Mouse (Mus musculus) neutrophil, adult 5-6 weeks (primary cell): ENCODE data around the gene Bfsp2. TPM values are rescaled to one million over a fixed set of nuclear protein-coding genes. Genes with fewer than 3 reads are reported as not detected.

Source experiments
- ATAC-seq: fragments of 151-379, 151-347 bp; 2 replicates; pipeline ENCODE4 v1.8.0; 2017; ENCODE audit warnings: mild to moderate bottlenecking, moderate TSS enrichment; ENCODE audit not compliant: insufficient number of reproducible peaks, poor library complexity, low FRiP score, severe bottlenecking; ENCODE audit errors: extremely low read depth
- total RNA-seq: library from RNA; stranded (forward); fragments of 200-1000 nt; gene quantifications from 2 replicates; pipeline ENCODE4 v1.2.3, GENCODE M21; 2017

The Bfsp2 gene
- total RNA-seq, 1 experiment from 2014 or later = 24.9 TPM

DNA sequence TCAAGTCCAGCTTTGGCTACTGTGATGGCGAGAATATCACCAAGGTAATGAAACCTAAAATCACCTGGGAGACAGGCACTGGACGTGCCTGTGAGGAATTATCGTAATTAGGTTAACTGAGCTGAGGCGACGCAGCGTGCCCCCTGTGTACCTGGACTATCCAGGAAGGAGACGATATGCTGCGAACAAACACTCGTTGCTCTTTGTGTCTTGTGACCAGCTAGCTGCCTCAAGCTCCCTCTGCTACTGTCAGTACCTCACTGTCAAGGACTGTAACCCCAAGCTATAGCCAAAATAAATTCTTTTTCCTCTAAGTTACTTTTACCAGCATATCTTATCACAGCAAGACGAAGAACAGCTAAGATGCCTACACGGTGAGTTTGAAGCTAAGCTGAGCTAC, 87.0 kb downstream of the Bfsp2 start:
- no peak for ATAC-seq

DNA sequence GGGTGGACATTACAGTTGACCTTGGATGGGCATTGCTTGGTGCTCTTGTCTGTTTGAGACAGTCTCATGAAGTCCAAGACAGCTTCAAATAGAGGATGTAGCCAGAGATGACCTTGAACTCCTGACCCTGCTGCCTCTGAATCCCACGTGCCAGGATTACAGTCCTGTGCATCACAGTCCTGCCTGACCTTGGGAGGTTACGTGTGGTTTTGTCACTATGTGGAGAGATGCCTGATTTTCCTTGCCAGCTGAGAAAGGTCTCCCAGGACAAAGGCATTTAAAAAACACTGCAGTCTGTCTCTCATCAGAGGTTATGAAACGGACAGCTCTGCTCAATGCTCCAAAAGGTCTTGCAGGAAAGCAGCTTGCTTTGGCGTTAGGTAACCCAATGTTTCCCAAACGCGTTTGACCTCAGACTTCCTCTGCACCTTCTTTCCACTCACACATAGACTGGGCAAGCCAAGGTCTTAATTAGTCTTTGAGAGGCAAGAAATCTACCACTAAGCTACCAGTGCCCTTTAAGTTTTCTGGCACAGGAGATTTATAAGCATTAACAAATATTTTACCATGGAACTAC, 88.3 kb downstream of the Bfsp2 start:
- ATAC-seq = no peak

DNA sequence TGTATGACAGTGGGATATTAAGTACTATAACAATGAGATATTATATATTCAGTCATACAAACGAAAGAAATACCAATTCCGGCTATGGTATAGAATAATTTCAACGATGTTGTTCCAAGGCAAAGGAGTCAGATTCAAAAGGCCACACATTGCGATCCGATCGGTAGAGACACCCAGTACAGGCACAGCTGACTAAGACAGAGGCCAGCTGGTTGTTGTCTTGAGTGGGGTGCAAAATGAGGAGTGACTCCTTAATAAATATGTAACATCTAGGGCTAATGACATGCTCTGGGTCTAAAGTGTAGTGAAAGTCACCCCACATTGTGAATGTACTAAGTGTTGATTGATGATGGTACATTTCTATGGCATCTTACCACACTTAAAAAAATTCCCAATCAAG, 91.0 kb downstream of the Bfsp2 start:
- no peak for ATAC-seq

DNA sequence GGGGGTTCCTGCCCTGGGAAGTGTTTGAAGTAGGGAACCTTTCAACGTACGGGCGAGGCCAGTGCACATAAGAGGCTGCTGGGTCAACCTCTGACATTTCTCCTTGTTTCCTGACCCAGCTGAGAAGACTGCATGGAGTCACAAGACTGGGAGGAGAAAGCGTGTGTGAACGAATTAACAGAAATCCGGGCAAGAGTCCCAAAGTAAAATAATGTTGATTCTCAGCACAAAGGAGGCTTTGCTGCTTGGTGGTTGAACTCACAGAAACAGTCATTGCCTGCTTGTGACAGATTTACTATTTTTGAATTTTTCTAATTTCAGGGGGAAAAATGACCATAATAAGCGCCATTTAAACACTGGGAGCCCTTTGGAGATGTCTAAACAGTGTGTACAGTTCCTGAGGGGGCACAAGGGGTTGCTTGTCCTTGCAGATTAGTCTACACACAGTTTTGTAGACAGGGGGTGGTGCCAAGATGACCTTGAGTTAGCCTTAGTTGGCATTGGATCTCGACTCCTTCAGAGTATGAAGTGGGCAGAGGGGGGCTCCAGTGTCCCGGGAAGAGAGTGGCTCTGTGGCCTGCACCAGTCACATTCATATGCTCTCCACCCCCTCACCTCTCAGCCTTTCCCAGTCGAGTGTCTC, 93.1 kb downstream of the Bfsp2 start:
- no peak for ATAC-seq

DNA sequence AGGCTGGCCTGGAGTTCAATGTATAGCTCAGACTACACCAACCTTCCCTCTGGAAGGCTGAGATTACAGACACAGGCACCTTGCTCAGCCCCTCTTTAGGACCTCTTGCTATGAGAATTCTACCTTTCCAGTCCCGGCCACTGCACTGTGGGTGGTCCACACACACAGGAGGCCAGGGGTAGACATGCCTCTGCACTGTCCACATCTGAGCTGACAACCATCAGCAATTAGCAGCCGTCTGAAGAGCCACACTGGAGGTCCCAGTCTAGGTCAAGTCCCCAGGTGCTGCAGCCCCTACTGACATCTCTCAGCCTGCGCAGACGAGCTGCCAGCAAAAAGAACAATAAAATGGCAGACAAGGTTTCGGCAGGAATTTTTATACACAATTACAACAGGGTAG, 93.6 kb downstream of the Bfsp2 start:
- no peak for ATAC-seq

DNA sequence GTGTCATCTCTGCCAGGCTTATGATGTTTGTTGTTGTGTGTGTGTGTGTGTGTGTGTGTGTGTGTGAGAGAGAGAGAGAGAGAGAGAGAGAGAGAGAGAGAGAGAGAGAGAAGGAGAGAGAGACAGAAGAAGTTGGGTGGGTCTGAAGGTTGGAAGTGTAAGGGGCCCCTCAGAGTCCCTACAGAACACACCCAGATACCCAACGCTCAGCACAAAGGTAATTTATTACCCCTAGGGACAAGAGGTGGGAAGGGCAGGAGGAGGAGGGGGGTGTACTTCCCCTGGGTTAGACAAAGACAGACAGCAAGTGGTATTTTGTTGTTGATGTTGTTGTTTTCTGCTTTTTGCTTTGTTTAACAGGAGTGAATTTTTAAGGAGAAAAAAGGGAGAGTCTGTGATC, 94.6 kb downstream of the Bfsp2 start:
- ATAC-seq = no peak

DNA sequence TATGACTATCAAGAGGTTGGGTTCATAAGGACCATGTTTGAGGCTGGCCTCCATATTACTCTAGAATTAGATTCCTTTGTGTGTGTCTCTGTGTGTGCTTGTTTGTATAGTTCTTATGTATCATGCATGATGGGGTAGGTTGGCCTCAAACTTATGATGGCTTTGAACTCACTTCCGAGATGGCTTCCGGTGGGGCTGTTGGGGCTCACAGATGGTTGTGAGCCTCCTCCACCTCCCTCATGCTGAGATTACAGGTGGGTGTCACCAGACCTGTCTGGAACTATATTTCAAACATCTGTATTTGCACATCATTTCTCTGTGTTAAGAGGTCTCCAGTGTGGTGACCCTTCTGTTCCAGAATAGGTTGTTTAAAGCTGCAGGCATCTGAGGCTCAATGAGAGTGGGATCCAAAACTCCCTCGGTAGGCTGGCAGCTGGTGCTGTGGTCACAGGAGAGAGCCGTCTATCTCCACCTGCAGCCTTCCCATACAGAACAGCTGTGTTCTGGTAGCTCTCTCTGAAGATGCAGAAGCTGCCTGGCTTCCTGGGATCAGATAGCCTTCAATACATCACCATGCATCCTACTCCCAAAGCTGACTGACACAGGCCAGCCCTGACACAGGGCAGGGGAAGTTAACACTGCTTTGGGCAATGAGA, 96.0 kb downstream of the Bfsp2 start:
- ATAC-seq = no peak

DNA sequence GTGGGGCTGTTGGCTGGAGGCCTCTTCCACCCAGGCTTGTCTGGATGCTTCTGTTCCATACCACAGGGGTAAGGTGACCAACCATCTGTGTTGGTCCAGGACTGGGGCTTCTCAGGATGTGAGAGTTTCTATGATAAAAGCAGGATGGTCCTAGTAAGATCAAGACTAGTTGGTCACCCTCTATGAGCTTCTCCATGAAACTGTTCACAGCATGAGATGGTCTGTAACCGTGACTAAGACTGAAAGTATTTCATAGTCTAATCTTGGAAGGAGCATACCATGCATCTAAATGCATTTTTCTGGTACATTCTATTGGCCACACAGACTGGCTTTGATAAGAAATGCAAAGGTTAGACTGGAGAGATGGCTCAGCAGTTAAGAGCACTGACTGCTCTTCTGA, 96.6 kb downstream of the Bfsp2 start:
- ATAC-seq = no peak

DNA sequence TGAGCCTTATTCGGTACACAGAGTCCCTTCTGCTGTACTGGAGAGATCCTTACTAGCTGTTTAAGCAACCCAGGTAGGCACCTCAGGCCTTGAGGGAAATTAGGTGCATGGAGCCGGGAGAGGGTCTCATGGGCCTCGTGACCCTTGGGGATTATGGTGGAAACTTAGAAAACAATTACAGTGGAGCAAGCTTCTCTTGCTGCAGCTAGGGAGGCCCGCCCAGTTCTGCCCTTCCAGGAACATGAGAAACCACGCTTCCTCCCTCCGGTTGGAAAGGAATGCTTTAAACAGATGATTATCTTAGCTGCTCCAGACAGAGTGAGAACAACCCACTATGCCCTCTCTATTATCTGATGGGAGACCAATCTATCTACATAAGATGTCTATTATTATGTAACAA, 97.2 kb downstream of the Bfsp2 start:
- no peak for ATAC-seq

DNA sequence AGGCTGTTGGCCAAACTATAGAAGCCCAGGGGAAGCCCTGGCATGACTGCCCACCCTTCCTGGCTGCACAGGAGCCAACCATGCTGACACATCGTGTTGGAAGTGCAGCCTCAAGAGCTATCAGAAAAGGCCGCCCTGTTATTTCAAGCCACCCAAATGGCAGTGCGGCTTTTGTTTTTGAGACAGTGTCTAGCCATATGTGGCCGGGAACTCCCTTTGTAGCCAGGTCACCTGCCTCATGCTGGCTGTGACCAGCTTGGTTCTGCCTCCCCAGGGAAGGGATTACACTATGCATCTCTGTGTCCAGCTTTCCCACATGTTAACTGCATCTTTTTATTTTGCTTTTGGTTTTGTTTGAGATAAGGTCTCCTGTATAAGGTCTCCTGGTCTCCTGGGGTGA, 99.7 kb downstream of the Bfsp2 start:
- no peak for ATAC-seq

DNA sequence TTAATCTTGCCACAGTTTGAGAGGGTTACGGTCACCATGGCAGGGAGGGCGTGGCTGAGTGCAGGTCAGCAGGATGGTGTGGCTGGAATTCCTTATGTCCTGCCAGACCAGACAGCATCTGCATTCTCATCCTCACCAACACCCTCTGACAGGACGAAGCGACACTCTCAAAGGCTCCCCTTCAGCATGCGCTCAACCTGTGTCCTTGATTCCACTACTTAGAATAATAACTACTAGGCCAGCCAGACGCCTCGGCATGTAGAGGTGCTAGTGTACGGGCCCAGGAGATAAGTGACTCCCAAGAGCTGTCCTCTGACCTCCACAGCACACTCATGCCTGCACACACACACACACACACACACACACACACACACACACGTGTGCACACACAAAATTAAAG, 101.0 kb downstream of the Bfsp2 start:
- no peak for ATAC-seq

DNA sequence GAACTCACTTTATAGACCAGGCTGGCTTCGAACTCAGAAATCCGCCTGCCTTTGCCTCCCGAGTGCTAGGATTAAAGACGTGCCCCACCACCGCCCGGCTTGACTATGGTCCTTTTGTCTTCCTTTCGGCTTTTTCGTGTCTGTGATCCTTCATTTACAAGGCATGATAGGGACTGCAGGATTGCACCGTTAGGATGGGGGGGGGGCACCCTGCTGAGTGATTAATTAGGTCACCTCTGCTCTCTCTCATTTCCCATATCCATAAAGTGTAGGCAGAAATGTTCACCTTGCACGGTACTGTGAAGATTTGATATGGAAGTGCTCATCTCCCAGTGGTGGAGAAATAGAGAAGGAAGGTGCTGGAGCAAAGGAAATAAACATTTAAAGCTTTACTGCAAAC, 101.5 kb downstream of the Bfsp2 start:
- ATAC-seq = no peak

DNA sequence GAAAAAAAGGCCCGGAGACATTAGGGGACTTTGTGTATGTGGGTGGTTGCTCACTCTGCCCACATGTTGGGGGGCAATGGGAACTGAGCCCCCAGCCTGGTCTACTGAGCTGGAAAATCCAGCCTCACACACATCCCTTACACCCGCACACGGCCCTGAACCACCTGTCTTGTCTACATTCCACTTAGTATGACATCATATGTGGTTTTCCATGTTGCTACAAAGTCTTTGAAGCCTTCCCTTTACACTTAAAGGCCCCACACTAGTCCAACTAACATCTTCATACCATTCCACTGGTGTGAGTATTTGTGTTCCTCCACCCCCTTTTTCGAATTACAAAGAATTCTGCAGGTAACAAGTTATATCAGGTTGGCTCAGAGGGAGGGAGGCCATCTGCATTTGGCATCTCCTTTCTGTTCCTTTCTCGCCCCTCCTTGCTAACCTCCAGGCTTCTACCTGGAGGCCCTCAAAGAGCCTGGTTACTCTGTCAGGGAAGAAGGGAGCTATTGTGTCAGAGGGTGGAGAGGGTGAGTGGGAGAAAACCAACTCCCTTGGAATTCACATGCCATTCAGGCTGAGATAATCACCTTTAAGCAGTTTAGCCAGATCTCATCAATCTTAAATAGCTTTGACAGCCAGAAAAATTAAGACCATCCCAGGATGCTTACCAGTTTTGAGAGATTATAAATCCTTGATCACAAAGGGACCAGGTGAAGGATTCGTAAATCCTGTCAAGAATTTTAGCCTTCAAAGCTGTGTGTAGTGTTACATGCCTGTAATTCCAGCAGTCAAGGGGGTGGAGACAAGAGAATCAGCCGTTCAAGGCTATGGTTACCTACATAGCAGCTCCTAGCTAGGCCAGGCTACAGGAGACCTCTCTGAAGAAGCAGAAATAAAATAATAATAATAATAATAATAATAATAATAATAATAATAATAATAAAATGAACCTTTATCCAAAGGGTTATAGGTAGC, 103.6 kb downstream of the Bfsp2 start:
- no peak for ATAC-seq

Other genes starting within 250 kb of the Bfsp2 start
- 152 and 164 TPM in 2 replicates for gene Trf, start 250.0 kb downstream of the Bfsp2 start, total RNA-seq
- 2.1 TPM in 1 of 2 replicates, not detected in the other for gene 1300017J02Rik, start 175.3 kb downstream of the Bfsp2 start, total RNA-seq
- 86.4 and 96.5 TPM in 2 replicates for gene Topbp1, start 175.2 kb downstream of the Bfsp2 start, total RNA-seq
- 107 TPM in 2 replicates for gene Cdv3, start 114.6 kb downstream of the Bfsp2 start, total RNA-seq